Mouse (Mus musculus) forelimb bud, embryonic 11.5 days (tissue): ENCODE measurements at regions not wholly inside any gene's neighbourhood (a gene's known extent, or its start where the extent isn't known, plus 50 kb on each side); places are given as distances from the start of the nearest gene placed in this dataset.
"Not testable (repeated sequence)": the region's sequence is repeated elsewhere in the genome, so short reads cannot be mapped to it uniquely, and the experiment has no call there.

Experiments
- DNase-seq: peaks from one replicate; pipeline ENCODE4 v3.0.0-alpha.2; 2012; ENCODE audit warnings: low read depth, low spot score

DNA sequence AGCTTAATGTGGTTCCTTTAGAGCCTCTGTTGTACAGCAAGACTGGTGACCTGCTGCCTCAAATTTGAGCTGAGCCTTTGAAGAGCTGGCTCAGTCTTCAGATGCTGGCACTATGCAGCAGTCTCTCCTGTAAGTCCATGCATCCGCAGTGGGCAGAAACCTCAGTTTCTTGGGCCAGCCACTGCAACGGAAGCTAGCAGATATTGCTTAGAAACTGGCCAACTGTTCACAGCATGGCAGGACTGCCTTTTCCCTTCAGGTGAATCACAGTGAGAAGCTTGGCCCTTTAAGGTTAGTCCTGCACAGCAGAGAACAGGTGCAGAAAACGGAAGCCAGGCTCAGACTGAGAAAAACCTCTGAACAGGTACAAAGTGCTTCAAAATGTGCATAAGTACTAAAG, 1976.8 kb upstream of the G6pd2 start:
- no peak for DNase-seq

DNA sequence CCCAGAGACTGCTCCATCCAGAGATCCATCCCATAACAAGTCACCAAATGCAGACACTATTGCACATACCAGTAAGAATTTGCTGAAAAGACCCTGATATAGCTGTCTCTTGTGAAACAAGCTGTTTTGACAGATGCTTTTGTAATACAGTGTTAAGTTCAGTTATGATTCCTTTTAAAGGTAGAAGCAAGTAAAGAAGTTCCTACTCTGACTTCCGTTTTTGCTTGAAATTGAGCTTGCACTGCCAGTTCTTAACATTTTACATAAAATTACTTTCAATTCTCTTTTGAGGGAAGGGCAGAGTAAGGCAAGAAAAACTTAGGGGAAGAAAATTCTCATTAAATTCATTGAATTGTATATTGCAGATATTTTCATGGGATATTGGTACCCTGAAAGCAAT, 1962.9 kb upstream of the G6pd2 start:
- DNase-seq = no peak

DNA sequence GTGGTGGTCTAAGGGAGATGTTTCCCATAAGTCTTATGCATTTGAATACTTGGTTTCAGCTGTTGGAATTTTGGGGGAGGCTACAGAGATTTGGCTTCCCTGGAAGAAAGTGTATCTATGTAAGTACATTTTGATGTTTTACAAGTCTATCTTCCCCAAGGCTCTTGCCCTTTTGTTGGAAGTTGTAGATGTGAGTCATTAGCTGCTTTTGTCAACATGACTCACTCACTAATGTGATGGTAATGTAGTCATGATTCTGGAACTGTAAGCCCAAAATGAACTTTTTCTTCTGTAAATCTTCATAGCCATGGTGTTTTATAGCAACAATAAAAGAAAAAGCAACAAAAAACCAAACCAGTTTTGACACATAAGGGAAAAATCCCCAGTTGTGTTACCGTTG, 1961.0 kb upstream of the G6pd2 start:
- no peak for DNase-seq

DNA sequence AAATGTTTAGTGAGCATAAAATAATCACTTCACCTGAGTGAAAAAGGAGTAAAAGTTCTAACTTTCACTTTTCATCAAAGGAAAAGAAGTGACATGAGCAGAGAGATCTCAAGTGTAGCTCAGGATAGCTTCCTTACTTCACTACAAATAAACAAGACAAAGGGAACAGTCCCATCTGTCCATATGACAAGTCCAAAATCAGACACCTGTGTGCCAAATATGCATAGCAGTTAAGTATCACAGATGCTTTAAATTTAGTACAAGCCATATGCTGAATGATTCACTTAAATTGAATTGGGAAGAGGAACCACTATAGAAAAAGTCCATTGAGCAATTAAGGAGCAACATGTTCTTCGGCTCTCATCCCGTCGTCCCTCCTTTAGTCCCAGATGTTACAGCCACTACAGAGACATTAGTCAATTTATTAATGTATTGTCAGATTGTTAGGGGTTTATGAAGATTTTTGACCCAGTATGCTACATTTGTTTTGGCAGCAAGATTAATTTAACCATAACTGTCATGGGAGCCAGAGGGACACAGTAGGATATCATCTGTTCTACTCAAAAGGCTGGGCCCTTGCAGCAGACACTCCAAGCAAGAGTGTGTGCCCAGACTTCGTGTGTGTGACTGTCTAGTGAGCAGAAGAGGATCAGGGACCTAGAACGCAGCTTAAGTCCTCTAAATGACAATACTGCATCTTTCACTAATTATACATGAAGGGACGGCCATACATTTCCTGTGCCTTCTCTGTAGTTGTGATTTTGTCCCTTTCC, 1914.5 kb upstream of the G6pd2 start:
- no peak for DNase-seq

DNA sequence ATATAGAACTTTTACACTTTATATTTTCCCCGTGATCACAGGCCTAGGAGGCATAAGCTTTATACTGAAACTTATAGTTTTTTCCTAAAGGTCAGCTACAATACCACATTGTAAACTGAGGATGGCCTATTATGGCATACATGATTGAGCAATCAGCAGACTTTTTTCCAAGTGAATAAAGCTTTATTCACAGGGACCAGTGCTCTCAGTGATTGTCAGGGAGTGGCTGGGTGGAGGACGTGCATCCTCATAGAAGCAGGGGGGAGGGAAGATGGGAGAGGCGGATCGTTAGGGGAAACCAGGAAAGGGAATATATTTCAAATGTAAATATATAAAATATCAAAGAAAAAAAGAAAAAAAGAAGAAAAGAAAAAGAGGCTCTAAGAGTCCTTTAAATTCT, 1886.7 kb upstream of the G6pd2 start:
- no peak for DNase-seq

DNA sequence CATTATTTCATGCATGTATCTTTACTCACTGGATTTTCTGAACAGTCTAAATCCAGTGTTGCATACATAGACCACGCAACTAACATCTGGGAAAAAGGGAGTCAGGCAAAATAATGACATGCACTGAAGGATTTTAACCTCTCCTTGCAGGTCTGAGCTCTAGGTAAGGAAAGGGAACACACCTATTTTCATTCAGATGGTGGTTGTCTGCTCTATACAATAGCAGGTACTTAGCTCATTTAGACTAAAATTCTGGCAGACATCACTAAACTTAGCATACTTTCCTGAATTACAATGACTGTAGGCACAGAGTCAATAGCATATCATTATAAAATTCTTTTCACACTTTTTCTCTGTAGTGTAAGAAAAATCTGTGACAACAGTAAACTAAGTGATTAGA, 1867.8 kb upstream of the G6pd2 start:
- no peak for DNase-seq

DNA sequence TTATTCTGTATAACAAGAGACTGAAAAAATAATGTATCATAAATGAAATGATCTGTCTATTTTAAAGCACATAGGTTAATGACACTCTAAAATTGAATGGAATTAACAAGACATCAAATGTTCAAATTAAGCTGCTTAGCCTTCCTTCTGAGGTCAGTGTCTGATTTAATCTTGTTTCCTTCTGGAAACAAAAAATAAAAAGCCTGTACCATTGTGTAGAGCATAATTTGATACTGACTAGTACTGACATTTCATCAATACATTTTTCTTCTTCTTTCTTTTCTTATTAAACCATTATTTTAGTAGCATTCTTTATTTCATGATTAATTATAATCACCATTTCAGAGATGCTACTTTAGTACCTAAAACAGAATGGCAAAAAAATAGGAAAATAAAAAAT, 1862.9 kb upstream of the G6pd2 start:
- no peak for DNase-seq

DNA sequence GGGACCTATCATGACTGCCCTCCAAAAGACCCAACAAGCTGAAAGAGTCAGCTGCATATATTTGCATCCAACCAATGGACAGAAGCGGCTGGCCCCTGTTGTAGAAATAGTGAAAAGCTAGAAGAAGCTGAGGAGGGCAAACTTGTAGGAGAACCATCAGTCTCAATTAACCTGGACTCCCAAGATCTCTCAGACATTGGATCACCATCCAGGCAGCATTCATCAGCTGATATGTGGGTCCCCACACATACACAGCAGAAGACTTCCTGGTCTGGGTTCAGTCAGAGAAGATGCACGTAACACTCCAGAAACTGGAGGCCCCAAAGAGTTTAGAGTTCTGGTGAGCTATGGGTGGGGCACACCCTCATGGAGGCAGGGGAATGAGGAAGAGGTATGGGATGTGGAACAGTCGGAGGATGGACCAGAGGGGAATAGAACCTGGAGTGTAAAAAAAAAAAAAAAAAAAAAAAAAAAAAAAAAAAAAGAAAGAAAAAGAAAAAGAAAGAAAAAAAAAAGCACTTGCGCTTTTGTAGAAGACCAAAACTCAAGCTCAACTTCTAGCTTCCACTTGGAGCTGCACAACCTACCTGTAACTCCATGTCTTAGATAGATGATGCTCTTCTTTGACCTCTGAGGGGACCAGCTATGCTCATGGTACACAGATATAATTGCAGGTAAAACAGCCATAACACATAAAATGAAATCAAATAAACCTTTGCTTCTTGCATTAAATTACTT, 1860.6 kb upstream of the G6pd2 start:
- no peak for DNase-seq

DNA sequence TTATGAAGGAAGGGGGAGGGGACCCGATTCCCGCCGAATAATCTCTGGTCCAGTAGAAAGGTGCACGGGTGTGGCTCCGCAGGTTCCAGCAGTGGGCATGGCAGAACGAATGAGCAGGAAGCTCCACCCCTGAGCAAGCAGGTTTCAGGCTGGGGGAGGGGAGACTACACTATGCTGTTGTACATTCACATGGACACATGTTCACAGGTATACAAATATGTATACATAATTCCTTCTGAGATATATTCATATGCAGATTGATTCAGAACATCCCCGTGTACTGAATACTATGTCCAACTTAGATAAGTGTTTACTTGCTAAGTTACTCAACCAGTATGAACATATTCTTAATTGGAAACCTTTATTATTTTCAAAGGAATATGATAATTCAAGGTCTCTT, 1852.4 kb upstream of the G6pd2 start:
- not testable (repeated sequence) for DNase-seq

DNA sequence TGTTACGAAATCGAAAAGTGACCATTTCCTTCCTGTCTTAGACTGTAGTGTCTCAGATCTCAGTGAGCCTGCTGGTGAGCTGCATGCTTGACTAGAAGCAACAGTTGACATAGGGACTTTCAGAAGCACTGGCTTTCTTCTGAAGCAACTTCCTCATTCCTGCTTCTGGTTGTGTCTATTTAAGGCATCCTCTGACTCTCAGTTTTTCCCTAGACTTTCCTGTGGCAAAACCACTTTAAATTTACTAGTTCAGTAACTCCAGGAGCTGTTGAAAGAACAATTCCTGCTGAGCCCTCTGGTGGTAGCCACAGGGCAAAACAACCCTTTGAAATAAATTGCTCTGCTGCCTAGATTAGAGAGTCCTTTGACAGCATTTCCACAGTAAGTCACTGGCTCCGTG, 1811.9 kb upstream of the G6pd2 start:
- peak; percentile 14 for DNase-seq

DNA sequence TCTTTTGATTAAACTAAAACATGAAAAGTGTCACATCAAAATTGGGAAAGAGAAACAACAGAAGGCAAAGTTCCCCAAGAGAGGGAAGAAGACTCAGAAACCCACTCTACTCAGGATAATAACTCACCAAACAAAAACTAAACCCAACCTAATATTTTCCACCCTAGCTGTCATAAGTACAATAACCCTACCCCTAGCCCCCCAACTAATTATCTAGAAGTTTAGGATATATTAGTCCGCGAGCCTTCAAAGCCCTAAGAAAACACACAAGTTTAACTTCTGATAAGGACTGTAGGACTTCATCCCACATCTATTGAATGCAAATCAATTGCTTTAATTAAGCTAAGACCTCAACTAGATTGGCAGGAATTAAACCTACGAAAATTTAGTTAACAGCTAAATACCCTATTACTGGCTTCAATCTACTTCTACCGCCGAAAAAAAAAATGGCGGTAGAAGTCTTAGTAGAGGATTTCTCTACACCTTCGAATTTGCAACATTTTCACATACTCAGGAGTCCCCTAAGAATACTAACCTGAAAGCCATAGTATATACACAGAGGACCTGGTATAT, 1765.9 kb upstream of the G6pd2 start:
- not testable (repeated sequence) for DNase-seq

DNA sequence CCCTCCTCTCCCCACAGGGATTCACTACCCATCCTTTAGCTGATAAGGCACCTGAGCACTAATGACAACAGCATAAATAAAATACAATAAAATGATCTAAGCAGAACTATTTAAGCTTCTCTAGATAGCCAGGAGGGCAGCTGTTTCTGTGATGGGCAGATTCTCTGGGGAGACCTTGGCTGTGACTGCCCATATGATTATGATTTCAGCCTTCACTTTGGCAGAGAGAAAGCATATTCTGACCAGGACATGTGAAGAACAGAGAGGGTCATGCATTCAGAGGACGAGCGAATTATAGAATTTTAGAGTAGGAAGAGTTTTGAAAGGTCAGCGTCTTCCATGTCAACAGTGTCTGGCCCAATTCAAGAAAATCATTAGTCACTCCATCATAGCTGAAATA, 1759.6 kb upstream of the G6pd2 start:
- DNase-seq = no peak

DNA sequence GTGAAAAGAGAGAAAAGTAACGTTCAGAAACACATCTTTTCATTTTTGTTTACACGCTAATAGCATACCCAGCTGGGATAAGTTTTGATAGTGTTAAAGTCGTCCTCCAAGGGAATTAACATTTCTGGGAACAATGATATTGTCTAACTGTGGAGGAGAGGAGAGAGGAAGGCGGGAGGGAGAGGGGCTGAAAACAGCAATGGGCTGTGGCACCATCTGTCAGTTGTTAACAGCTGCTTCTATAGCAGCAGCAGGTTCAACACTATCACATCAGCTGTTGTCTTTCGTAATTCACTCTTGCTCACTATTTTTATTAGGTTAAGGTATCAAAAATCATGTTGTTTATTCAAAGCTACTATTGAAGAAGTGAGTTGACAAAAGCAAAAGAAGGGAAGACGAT, 1747.4 kb upstream of the G6pd2 start:
- no peak for DNase-seq
